Mouse (Mus musculus) gastrocnemius, postnatal 25 days (tissue): ENCODE results near the gene Ddx43. TPM values are rescaled to one million over a fixed set of nuclear protein-coding genes. Genes with fewer than 3 reads are reported as not detected.

ENCODE experiments used
- DNase-seq: peaks from one replicate; pipeline ENCODE4 v3.0.0; 2022
- total RNA-seq, 2 experiments: library from RNA; stranded (reverse); gene quantifications; 1 replicate in 1 of 2; 2 replicates in 1 of 2; pipeline ENCODE4 v1.2.3; 2021

The Ddx43 gene
- total RNA-seq, 2 experiments from 2014 or later: not detected

- DNase-seq: no peak
Observed at GRCm38 (mm10) chr9:78372827-78373504, 22.6 kb upstream of the Ddx43 start.

DNA sequence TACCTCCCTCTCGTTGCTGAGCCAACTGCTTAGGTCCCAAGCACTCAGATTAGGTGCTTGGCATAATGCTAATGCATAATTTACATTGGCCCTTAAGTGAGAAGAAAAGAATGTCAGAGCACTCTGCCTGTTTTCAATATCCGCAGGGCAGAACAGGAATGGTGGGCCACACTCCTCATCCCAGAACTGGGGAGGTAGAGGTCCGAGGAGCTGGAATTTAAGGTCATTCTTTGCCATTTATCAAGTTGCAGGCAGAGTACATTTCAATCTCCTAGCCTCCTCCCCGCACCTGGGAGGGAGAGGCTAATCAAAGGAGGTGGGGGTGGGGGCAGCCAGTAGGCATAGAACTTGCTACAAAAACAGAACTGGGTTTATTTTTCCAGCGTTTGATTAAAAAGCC is 21.2 kb upstream of the Ddx43 start:
- no peak for DNase-seq

- no peak for DNase-seq
Observed at GRCm38 (mm10) chr9:78374885-78375389, 20.6 kb upstream of the Ddx43 start.

DNA sequence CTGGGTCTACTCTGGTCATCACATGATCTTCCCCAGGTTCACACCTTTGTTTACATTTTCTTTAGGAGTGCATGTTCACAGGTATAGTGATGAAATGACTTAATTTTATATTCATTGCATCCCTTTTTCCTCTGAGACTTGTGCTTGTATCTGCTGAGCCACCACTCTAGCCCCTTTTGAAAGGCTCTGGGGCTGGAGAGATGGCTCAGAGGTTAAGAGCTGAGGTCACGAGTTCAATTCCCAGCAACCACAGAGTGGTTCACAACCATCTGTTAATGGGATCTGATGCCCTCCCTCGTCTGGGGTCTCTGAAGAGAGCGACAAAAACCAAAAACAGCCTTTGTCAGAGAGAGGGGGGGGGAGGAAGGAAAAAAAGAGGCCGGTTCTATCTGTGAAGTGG is 20.1 kb upstream of the Ddx43 start:
- DNase-seq: no peak

- DNase-seq: no peak
Observed at GRCm38 (mm10) chr9:78377546-78377945, 18.0 kb upstream of the Ddx43 start.

GRCm38 (mm10) chr9:78378113-78378785 is 17.3 kb upstream of the Ddx43 start, which contains the start of gene Ooep:
Ooep (minus strand) TSS chr9:78378725.
- DNase-seq: no peak

GRCm38 (mm10) chr9:78385893-78386292 is 9.7 kb upstream of the Ddx43 start:
- no peak for DNase-seq

DNA sequence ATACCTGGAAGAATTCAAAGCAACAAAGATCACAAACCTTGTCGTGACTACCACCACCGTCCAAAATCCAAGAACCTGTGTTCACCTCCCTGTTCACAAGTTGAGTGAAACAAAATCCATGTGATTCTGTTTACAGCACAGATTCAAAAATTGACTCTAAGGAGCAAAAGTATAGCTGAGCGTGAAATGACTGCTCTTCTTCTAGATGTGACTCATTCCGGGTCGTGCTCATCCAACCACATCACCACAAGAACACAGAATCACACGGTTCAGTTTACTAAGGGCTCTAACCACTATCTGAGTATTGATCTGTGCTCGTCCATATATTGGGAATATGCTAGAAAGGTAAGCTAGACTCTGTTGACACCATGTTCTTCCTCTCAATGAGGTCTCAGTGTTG is 8.6 kb upstream of the Ddx43 start:
- DNase-seq: no peak

DNA sequence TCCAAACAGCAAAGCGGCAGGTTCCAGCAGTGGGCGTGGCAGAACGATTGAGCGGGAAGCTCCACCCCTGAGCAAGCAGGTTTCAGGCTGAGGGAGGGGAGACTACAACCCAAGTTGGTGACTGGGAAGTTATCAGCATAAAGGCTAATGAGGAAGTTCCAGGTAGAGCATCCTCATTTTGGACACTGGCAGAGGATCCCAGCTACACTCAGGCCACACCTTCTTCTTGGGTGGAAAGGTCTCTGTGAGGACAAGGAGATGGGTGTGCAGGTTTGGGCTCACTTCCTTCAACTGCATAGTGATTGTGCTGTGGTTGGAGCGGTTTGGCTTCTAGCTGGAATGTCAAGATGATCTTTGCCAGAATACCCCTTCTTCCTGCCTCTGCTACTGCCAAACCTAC is 5.6 kb upstream of the Ddx43 start:
- no peak for DNase-seq

GRCm38 (mm10) chr9:78393741-78394140 is 1.8 kb upstream of the Ddx43 start:
- DNase-seq: no peak

DNA sequence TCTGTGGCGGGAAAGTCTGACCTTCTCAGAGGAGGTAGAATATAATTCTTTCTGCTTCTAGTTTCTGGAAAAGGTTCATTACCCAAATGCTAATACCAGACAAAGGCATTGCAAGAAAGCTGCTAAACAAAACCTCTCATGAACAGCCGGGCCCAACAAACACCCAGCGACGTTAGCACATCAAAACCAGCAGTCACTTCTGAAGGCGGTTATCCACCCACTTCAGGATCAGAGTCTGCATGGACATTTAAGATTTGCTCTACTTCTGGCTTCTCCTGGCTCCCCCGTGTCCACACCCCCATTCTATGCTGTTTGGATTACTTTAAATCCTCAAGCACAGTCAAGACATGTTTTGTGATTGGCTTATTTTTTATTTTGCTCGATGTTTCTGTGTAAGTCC is 975 bp upstream of the Ddx43 start:
- no peak for DNase-seq

DNA sequence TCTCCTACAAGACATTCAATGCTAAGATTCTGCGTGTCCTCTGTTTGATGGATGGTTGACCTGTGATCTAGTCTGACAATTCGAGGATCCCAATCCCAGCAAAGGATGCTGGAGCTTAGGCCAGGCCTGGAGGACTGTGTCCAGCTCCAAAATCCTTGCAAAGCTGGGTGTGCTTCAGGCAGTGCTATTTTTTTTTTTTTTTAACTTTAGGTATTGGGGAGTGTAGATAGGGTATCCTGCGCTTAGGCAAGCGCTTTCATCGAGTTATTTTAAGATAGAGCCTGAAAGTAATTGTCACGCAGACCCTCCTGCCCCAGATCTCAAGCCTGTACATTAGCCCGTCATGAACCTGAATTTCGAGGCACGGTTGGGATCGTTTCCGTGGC is 340 bp upstream of the Ddx43 start:
- DNase-seq: no peak

DNA sequence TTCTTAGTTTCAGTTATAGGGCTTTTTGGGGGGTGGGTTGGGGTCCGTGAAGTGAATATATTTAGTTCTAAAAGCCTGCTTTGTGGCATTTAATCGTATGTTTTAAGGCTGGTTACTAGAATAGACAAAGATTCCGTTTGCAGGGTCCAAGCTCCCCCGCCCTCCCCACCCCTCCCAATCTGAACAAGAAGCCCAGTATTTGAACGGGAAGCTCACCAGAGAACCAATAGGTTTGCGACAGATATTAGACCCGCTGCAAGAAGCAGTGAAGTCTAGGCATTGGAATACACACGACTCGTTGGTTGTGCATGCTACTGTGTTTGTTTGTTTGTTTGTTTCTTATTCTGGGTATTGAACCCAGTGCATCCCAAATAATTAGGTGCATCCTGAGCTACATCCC is 940 bp downstream of the Ddx43 start:
- DNase-seq: no peak

- DNase-seq: no peak
Observed at GRCm38 (mm10) chr9:78400570-78400969, 5.0 kb downstream of the Ddx43 start.

DNA sequence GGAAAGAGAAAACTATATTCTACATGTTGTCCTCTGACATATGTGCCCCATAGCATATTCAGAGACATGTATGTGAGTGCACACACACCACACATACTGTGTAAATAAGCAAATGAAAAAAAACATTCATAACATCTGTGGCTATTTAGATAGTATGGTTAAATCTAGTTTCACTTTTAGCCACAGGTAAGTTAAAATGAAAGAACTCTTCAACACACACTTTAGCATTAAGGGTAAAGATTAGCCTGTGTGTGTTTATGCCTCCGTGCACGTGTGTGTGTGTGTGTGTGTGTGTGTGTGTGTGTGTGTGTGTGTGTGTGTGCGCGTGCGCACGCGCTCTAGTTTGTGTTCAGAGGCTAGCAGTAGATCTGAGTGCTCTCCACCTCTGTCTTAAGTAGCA is 6.0 kb downstream of the Ddx43 start:
- no peak for DNase-seq

DNA sequence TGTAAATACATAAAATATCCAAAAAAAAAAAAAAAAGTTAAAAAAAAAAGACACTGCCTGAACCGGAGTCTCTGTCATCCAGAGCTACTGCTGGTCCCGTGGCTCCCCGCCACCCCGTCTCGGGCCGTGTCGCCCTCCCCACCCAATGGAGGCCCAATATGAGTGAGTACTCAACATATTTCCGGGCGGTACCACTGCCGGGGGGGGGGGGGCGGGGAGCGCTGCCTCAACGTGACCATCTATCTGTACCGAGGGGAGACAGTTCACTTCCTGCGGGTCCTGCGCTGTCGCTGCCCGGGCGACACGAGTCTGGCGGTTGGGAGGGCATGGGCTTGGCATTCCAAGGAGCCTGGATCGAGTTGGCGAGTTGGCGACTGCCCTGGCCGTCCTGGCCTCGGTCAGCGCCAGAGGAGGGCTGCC is 31.8 kb downstream of the Ddx43 start:
- no peak for DNase-seq

DNA sequence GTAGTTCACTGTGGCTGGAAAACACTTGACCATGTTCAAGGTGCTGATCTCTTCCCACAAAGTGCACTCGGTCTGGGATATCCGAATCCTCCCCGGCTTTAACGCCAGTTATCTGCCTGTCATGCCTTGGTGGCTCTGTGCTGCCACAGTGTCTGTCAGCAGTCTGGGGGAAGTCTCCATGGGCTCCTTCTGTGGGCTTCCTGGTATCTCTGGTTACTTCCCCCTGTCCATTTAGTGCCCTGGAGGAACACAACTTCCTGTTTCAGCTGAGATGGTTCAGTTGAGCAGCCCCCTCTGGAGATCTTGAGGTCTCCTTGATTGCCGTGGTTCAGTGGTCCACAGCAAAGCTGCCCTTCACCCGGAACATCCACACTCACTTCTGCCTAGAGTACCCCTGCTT is 32.6 kb downstream of the Ddx43 start:
- DNase-seq: no peak

- no peak for DNase-seq
Observed at GRCm38 (mm10) chr9:78428870-78429432, 33.4 kb downstream of the Ddx43 start.

- no peak for DNase-seq
Observed at GRCm38 (mm10) chr9:78429551-78429950, 34.0 kb downstream of the Ddx43 start.

GRCm38 (mm10) chr9:78430486-78430885 is 34.9 kb downstream of the Ddx43 start:
- DNase-seq: no peak

- DNase-seq: no peak
Observed at GRCm38 (mm10) chr9:78432471-78432870, 36.9 kb downstream of the Ddx43 start.

- DNase-seq: no peak
Observed at GRCm38 (mm10) chr9:78439426-78439825, 43.8 kb downstream of the Ddx43 start.

DNA sequence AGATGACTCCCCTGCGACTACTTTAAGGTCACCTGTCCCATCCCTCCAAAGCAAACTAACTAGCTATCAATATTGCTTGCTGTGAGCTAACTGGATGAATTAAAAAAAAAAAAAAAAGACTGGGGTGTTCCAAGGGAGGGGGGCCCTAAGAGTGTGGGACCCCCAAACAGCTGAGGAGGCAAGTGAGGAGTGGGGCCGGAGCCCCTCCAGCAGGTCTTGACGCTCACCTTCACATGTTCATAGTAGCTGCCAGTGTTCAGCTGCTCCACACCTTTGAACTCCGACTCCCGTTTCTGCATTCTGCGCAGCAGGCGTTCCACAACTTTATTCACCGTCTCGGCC is 46.6 kb downstream of the Ddx43 start:
- DNase-seq: no peak
